Mouse (Mus musculus): Measurements from ENCODE around the gene Disp2. TPM values are rescaled to one million over a fixed set of nuclear protein-coding genes. Genes with fewer than 3 reads are reported as not detected.

Gene Disp2
- polyA plus RNA-seq, 1 experiment from 2014 or later, result 0.13 TPM

GRCm38 (mm10) chr2:118745915-118746901, 33.3 kb upstream of the Disp2 start:
- H3K9me3 ChIP-seq, result no peaks in the 10 kb centered on the region
- under 1% methylated on average over 110 of the region's 113 CpGs for WGBS
- ATAC-seq (ENCODE audit: low FRiP score, low read depth), result peak; percentile 49
- H3K27me3 ChIP-seq, result peaks cover 26% of the 10 kb centered on the region
- H3K9ac ChIP-seq, result peak overlapping the region; percentile 90
- no peaks in the 10 kb centered on the region for H3K36me3 ChIP-seq
- H3K4me1 ChIP-seq, result peaks cover 56% of the 10 kb centered on the region
- H3K4me3 ChIP-seq, result peak overlapping the region; percentile 85
- H3K27ac ChIP-seq, result no peak overlapping the region; the same call in 1 of the 2 replicates
- peak overlapping the region; percentile 97 for H3K4me2 ChIP-seq (replicated peaks)

GRCm38 (mm10) chr2:118747301-118747960, 32.1 kb upstream of the Disp2 start:
- Histone ChIP-seq H3K36me3 (no peaks in the 10 kb centered on the region), H3K4me2 (replicated peaks) (peak overlapping the region; percentile 97), H3K9me3 (no peaks in the 10 kb centered on the region), H3K27me3 (peaks cover 20% of the 10 kb centered on the region), H3K4me3 (peak overlapping the region; percentile 85), H3K27ac (no peak overlapping the region), H3K9ac (peak overlapping the region; percentile 90), H3K4me1 (peaks cover 67% of the 10 kb centered on the region)
- WGBS, result 28% methylated on average over 10 of the region's 10 CpGs
- ATAC-seq (ENCODE audit: low FRiP score, low read depth), result no peak

- H3K4me3 ChIP-seq, result peak overlapping the region; percentile 3; the same call in 1 of the 2 replicates
- H3K9ac ChIP-seq, result no peak overlapping the region
- H3K4me2 ChIP-seq (replicated peaks), result peak overlapping the region; percentile 30
Measured at GRCm38 (mm10) chr2:118749341-118749884, 30.1 kb upstream of the Disp2 start.

GRCm38 (mm10) chr2:118750476-118750875, 29.0 kb upstream of the Disp2 start:
- WGBS, result 71% methylated on average over 8 of the region's 8 CpGs
- Histone ChIP-seq H3K4me2 (replicated peaks) (0 out of 2 replicates have a peak overlapping the region, but pooled peaks have one; percentile 16), H3K4me3 (no peak overlapping the region), H3K36me3 (no peaks in the 10 kb centered on the region), H3K27ac (peak overlapping the region; percentile 22; the same call in 1 of the 2 replicates), H3K27me3 (no peaks in the 10 kb centered on the region), H3K4me1 (peaks cover 60% of the 10 kb centered on the region), H3K9ac (0 out of 2 replicates have a peak overlapping the region, but pooled peaks have one; percentile 8), H3K9me3 (no peaks in the 10 kb centered on the region)
- ATAC-seq (ENCODE audit: low FRiP score, low read depth), result no peak

More at GRCm38 (mm10) chr2:118749341-118749884, 30.1 kb upstream of the Disp2 start:
- no peak for ATAC-seq (ENCODE audit: low FRiP score, low read depth)
- Histone ChIP-seq H3K4me1 (peaks cover 69% of the 10 kb centered on the region), H3K27me3 (peaks cover 6% of the 10 kb centered on the region), H3K27ac (peak overlapping the region; percentile 39; the same call in 1 of the 2 replicates), H3K9me3 (no peaks in the 10 kb centered on the region), H3K36me3 (no peaks in the 10 kb centered on the region)
- WGBS, result 46% methylated on average over 10 of the region's 10 CpGs

- no peaks in the 10 kb centered on the region for H3K36me3 ChIP-seq
- WGBS, result 47% methylated on average over 16 of the region's 16 CpGs
- H3K9ac ChIP-seq, result 0 out of 2 replicates have a peak overlapping the region, but pooled peaks have one; percentile 0
- peaks cover 52% of the 10 kb centered on the region for H3K4me1 ChIP-seq
- H3K4me2 ChIP-seq (replicated peaks), result no peak overlapping the region
- no peak for ATAC-seq (ENCODE audit: low FRiP score, low read depth)
- no peaks in the 10 kb centered on the region for H3K9me3 ChIP-seq
- no peak overlapping the region for H3K4me3 ChIP-seq
- no peaks in the 10 kb centered on the region for H3K27me3 ChIP-seq
- H3K27ac ChIP-seq, result 0 out of 2 replicates have a peak overlapping the region, but pooled peaks have one; percentile 44
Measured at GRCm38 (mm10) chr2:118751896-118752791, 27.4 kb upstream of the Disp2 start.

- Histone ChIP-seq H3K4me1 (peaks cover 46% of the 10 kb centered on the region), H3K9ac (no peak overlapping the region), H3K4me2 (replicated peaks) (no peak overlapping the region), H3K9me3 (no peaks in the 10 kb centered on the region), H3K27me3 (0 out of 2 replicates have a peak, but pooled peaks cover 3% of the 10 kb centered on the region), H3K27ac (no peak overlapping the region), H3K36me3 (no peaks in the 10 kb centered on the region), H3K4me3 (no peak overlapping the region)
- no peak for ATAC-seq (ENCODE audit: low FRiP score, low read depth)
- WGBS, result 61% methylated on average over 4 of the region's 4 CpGs
Measured at GRCm38 (mm10) chr2:118752792-118753108, 26.8 kb upstream of the Disp2 start.

- H3K9ac ChIP-seq, result no peak overlapping the region
- WGBS, result 91% methylated on average over 5 of the region's 5 CpGs
- H3K27ac ChIP-seq, result no peak overlapping the region
- H3K4me1 ChIP-seq, result peaks cover 34% of the 10 kb centered on the region
- H3K4me3 ChIP-seq, result no peak overlapping the region
- H3K4me2 ChIP-seq (replicated peaks), result no peak overlapping the region
- no peaks in the 10 kb centered on the region for H3K9me3 ChIP-seq
- H3K36me3 ChIP-seq, result no peaks in the 10 kb centered on the region
- no peak for ATAC-seq (ENCODE audit: low FRiP score, low read depth)
- H3K27me3 ChIP-seq, result peaks cover 15% of the 10 kb centered on the region
Measured at GRCm38 (mm10) chr2:118754143-118754542, 25.4 kb upstream of the Disp2 start.

DNA sequence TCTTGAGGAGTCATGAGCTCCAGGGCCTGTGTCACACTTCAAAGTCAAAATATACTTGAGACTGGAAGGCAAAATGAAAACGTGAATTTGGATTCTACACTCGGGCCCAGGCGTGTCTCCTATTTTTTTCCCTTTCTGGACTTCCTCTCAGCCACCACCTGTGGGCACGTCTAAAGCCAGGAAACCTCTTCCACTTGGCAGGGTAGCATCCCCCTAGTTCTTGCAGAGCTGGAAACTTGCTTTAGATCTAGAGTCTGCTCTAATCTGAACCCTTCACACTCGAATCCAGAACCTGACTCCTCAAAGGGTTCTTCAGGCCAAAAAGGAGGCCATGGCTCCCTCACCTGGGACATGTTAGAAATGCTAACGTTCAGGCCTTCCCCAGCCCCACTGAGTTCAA, 24.1 kb upstream of the Disp2 start:
- Histone ChIP-seq H3K36me3 (no peaks in the 10 kb centered on the region), H3K9ac (no peak overlapping the region), H3K4me1 (peaks cover 21% of the 10 kb centered on the region), H3K27ac (no peak overlapping the region), H3K4me3 (no peak overlapping the region), H3K4me2 (replicated peaks) (no peak overlapping the region), H3K9me3 (no peaks in the 10 kb centered on the region), H3K27me3 (peaks cover 24% of the 10 kb centered on the region)
- ATAC-seq (ENCODE audit: low FRiP score, low read depth), result no peak
- WGBS, result 73% methylated on average over 6 of the region's 6 CpGs

- peaks cover 18% of the 10 kb centered on the region for H3K4me1 ChIP-seq
- no peak overlapping the region for H3K4me3 ChIP-seq
- H3K27me3 ChIP-seq, result peaks cover 31% of the 10 kb centered on the region
- no peak for ATAC-seq (ENCODE audit: low FRiP score, low read depth)
- H3K9me3 ChIP-seq, result no peaks in the 10 kb centered on the region
- H3K36me3 ChIP-seq, result no peaks in the 10 kb centered on the region
- no peak overlapping the region for H3K9ac ChIP-seq
- H3K4me2 ChIP-seq (replicated peaks), result no peak overlapping the region
- H3K27ac ChIP-seq, result no peak overlapping the region
- 74% methylated on average over 4 of the region's 4 CpGs for WGBS
Measured at GRCm38 (mm10) chr2:118756103-118756502, 23.4 kb upstream of the Disp2 start.

DNA sequence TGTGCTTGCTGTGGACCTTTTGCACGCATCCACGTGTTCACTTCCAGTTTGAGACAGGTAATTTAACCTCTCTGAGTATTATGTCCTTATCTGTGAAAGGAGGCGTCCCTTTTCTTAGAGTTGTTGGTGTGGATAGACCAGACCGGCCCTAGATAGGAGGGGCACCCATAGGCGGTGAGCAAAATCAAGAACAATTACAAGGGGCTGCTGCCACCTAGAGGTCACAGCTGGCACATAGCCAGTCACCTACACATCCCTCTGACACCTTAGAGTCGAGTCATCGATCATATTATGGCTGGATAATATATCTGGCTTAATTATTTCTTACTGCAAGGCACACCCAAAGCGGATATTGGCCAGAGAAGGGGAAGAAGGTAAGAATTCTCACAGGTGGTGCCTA, 19.7 kb upstream of the Disp2 start:
- no peak overlapping the region for H3K27ac ChIP-seq
- no peaks in the 10 kb centered on the region for H3K9me3 ChIP-seq
- H3K4me1 ChIP-seq, result peaks cover 27% of the 10 kb centered on the region
- ATAC-seq (ENCODE audit: low FRiP score, low read depth), result no peak
- H3K4me2 ChIP-seq (replicated peaks), result no peak overlapping the region
- no peak overlapping the region for H3K9ac ChIP-seq
- WGBS, result 9% methylated on average over 8 of the region's 8 CpGs
- H3K27me3 ChIP-seq, result peaks cover 48% of the 10 kb centered on the region
- H3K36me3 ChIP-seq, result no peaks in the 10 kb centered on the region
- H3K4me3 ChIP-seq, result no peak overlapping the region

GRCm38 (mm10) chr2:118760311-118761025, 19.1 kb upstream of the Disp2 start:
- Histone ChIP-seq H3K4me1 (peaks cover 27% of the 10 kb centered on the region), H3K36me3 (no peaks in the 10 kb centered on the region), H3K27ac (no peak overlapping the region), H3K27me3 (peaks cover 48% of the 10 kb centered on the region), H3K9me3 (no peaks in the 10 kb centered on the region), H3K9ac (no peak overlapping the region), H3K4me2 (replicated peaks) (no peak overlapping the region), H3K4me3 (no peak overlapping the region)
- ATAC-seq (ENCODE audit: low FRiP score, low read depth), result no peak
- 83% methylated on average over 11 of the region's 11 CpGs for WGBS
